Mouse (Mus musculus): ENCODE data around the gene Chd4.

Gene Chd4

GRCm38 (mm10) chr6:125139747-125140146, 44.0 kb downstream of the Chd4 start:
- no peak for DNase-seq (ENCODE audit: low spot score in 2 of 2)

- no peak for DNase-seq (ENCODE audit: low spot score in 2 of 2)
Observed at GRCm38 (mm10) chr6:125142436-125142835, 46.7 kb downstream of the Chd4 start.

DNA sequence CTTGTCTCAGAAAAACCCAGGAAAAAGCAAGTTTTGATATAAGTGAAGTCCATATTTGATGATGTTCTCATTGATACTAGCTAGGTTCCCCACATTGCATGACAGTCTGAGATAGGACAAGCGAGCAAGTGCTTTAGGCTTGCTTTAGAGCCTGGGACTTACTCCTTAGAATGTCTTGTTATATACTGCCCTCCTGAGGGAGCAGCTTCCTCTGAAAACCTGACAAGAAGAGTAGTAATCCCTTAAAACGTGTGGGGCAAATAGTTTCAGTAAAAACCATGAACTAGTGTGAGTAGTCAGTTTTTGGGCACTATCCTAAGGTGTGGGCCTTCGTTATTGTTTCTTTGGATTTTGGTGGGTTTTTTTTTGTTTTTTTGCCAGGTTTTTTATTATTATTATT, 47.3 kb downstream of the Chd4 start:
- no peak for DNase-seq (ENCODE audit: low spot score in 2 of 2)

- DNase-seq (ENCODE audit: low spot score in 2 of 2) = no peak
Observed at GRCm38 (mm10) chr6:125143904-125144303, 48.1 kb downstream of the Chd4 start.

- DNase-seq (ENCODE audit: low spot score in 2 of 2) = peak; percentile 96 to 98
Observed at GRCm38 (mm10) chr6:125145001-125145400, 49.2 kb downstream of the Chd4 start, which contains the start of gene Iffo1. Gene Iffo1, plus strand, starts transcription at chr6:125145241.

DNA sequence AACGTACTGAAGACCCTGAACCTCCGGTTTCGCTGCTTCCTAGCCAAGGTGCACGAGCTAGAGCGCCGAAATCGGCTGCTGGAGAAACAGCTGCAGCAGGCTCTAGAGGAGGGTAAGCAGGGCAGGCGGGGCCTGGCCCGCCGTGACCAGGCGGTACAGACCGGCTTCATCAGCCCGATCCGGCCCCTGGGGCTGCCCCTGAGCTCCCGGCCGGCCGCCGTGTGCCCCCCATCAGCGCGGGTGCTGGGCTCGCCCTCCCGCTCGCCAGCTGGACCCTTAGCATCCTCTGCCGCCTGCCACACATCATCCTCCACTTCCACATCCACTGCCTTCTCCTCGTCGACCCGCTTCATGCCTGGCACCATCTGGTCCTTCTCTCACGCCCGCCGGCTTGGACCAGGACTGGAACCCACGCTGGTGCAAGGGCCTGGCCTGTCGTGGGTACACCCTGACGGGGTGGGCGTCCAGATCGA, 49.7 kb downstream of the Chd4 start:
- DNase-seq (ENCODE audit: low spot score in 2 of 2) = no peak

- no peak for DNase-seq (ENCODE audit: low spot score in 2 of 2)
Observed at GRCm38 (mm10) chr6:125146148-125146547, 50.4 kb downstream of the Chd4 start.

- DNase-seq (ENCODE audit: low spot score in 2 of 2) = peak in 1 of 2 experiments; percentile 78
Observed at GRCm38 (mm10) chr6:125146797-125147196, 51.0 kb downstream of the Chd4 start.

DNA sequence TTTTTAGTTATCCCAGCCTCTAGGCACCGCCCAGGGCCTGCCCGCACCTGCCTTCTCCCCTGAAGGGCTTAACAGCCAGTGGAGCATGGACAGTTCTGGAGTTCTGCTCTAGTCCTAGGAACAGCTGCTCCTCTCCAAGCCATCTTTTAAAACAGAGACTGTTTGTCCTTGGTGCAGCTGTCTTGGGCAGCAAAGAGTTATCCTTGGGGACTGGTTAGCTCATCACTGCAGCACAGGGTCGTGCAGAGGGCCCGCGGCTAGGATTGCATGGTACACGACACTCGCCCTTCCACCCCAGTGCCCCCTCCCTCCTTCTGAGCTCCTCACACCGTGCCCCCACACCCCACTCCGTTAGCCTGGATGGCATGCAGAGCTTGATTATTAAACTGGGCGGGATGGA, 51.5 kb downstream of the Chd4 start:
- no peak for DNase-seq (ENCODE audit: low spot score in 2 of 2)

DNA sequence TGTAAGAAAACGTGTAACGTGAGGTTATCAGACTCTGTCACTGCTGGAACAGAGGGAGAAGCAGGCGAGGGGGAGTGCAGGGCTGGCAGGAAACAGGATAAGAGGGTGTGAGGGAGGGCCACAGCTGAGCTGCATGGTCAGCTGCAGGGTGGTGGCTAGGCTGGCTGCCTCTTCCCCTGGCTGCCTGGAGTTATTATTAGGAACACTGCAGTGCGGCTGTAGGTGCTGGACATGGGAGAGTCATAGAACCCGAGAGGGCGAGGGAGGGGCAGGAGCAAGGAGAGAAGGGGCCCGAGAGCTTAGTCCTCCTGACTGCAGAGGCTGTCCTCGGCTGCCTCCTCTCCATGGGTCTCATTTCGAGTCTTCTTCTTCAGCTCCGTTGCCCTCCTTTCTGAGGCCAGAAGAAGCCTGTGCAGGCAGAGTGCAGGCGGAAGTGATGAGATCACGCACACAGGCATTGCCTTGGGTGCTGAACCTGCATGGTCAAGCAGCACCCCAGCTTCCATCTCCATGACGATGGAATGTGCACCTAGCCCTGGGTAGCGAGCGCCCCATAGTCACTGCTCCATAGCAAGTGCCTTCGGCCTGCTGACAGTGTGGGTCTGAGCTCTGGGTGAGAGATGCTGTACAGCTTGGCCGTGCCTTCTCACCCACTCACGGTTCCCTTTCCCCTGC, 52.6 kb downstream of the Chd4 start:
- no peak for DNase-seq (ENCODE audit: low spot score in 2 of 2)

DNA sequence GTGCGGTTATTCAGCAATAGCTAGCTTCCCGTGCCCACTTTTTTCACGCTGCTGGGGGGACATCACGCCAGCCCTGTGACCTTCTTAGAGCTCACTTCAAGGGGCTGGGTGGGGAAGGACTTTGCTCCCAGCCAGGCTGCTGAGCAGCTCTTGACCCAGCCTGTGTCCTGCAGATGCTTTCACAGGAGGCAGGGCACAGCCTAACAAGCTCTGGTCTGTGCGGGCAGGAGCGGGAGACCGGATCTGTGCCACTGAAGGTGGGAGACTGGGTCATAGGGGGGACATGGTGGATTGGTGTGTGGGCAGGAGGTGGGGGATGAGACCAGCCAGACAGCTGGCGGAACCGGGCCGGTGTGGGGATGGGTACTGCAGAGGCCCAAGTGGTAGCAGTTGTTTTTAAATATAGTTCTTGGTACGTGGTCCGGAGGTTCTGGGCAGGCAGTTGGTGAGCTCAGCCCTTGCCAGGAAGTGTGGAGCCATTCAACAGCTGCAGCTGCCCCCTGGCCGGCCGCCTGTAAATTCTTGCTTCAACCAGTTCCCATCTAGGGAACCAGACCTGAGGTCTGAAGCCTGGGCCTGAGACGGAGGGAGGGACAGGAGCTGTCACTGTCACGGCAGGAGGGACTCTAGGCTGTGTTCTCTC, 53.3 kb downstream of the Chd4 start:
- peak; percentile 81 to 84 for DNase-seq (ENCODE audit: low spot score in 2 of 2)

DNA sequence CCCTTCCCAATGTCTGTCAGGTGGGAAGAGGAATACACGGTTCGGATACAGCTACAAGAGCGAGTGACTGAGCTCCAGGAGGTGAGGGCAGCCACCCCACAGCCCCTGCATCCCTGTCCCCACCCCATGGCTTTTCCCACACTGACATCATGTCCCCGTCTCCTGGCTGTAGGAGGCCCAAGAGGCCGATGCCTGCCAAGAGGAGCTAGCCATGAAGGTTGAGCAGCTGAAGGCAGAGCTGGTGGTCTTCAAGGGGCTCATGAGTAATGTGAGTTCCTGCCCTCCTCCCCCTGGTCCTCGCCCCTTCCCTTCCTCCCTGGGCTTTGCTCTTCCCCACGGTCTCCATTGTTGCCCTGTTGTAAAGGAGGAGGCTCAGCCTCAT, 53.8 kb downstream of the Chd4 start:
- DNase-seq (ENCODE audit: low spot score in 2 of 2) = no peak

DNA sequence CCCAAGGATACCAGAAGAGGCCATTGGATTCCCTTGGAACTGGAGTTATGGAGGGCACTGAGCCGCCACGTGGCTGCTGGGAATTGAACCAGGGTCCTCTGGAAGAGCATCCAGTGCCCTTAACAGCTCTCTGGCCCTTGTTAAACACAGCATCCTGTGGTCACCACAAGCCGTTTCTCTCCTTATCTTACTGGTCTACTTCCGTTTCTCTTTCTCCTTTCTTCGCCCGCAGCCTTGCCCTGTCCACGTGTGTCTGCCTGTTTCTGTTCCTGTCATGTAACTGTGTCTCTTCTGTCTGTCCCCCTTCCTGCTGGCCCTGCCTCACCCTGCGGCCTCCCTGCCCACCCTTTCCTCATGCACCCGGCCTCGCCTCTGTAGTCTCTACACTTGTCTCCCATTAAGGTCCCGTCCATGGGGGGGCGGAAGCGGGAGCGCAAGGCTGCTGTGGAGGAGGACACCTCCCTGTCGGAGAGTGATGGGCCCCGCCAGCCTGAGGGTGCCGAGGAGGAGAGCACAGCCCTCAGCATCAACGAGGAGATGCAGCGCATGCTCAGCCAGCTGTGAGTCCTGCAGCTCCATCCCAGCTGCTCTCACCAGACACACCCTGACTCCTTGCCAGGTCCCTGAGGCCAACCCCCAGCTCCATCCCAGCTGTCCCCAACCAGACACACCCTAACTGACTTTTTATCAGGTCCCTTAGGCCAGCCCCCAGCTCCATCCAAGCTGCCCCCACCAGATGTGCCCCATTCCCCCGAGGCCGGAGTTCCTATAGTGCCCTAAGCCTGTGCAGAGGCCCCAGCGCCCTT, 56.6 kb downstream of the Chd4 start:
- no peak for DNase-seq (ENCODE audit: low spot score in 2 of 2)

DNA sequence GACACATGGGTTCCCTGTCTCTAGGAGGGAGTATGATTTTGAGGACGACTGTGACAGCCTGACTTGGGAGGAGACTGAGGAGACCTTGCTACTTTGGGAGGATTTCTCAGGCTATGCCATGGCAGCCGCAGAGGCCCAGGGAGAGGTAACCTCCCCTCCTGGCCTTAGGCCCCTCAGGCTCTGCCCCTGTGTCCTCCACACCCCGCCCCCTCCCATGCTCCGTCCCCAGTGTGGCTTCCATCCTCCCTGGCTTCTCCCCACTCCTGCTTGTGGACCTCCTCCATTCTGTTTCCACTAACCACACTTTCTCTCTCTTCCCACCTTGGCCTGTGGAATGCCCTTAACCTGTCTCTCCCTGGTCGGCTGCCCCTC, 57.2 kb downstream of the Chd4 start:
- DNase-seq (ENCODE audit: low spot score in 2 of 2) = no peak

DNA sequence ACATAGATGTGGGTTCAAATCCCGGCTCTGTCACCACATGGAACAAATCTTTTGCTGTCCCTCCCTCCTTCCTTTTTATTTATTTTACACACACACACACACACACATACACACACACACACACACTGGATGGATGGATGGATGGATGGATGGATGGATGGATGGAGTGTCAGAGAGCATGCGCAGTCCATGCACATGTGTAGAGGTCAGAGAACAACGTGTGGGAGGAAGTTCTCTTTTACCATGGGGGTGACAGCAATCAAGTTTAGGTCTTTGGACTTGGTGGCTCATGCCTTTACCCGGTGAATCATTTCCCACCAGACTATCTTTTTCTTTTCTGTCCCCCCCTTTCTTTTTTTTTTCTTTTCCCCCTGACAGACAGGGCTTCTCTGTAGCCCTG, 57.9 kb downstream of the Chd4 start:
- no peak for DNase-seq (ENCODE audit: low spot score in 2 of 2)

- DNase-seq (ENCODE audit: low spot score in 2 of 2) = no peak
Observed at GRCm38 (mm10) chr6:125154550-125154949, 58.8 kb downstream of the Chd4 start.

- DNase-seq (ENCODE audit: low spot score in 2 of 2) = no peak
Observed at GRCm38 (mm10) chr6:125155262-125155661, 59.5 kb downstream of the Chd4 start.

- no peak for DNase-seq (ENCODE audit: low spot score in 2 of 2)
Observed at GRCm38 (mm10) chr6:125156491-125156890, 60.7 kb downstream of the Chd4 start.

DNA sequence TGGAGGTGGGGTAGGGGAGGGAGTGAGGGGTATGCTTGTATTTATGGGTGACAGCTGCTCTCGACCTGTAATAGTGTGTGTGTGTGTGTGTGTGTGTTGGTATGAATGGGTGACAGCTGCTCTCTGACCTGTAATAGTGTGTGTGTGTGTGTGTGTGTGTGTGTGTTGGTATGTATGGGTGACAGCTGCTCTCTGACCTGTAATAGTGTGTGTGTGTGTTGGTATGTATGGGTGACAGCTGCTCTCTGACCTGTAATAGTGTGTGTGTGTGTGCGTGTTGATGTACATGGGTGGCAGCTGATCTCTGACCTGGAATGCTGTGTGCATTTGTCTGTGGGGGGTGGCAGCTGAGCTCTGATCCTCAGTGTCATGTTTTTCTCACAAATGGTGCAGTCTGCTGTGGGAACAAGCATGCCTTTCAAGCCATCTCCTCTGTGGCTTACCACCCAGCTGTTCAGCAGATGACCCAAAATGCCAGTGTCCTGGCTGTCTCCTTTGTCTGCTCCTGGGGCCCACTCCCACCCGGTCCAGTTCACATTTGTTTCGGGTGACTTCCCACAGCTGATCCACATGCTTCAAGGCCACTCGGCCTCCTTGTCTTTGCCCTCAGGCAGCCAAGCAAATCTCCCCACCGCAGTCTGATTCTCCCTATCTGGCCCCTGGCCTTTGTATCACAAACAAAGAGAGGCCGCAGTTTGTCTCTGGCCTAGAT, 61.3 kb downstream of the Chd4 start:
- DNase-seq (ENCODE audit: low spot score in 2 of 2) = no peak

GRCm38 (mm10) chr6:125158944-125159492, 63.2 kb downstream of the Chd4 start:
- no peak for DNase-seq (ENCODE audit: low spot score in 2 of 2)

GRCm38 (mm10) chr6:125159773-125160557, 64.2 kb downstream of the Chd4 start:
- no peak for DNase-seq (ENCODE audit: low spot score in 2 of 2)

Measured in right cerebral cortex, postnatal 10 days (tissue).